Mouse (Mus musculus) heart, embryonic 12.5 days (tissue): ENCODE data around the gene Ppp2r5c. TPM values are rescaled to one million over a fixed set of nuclear protein-coding genes. Genes with fewer than 3 reads are reported as not detected.

Experiments used
- ATAC-seq: fragments of 200-750 bp; cut with Nextera tagmentation; 2 replicates; pipeline ENCODE4 v1.8.0; 2017; ENCODE audit warnings: moderate TSS enrichment, moderate library complexity; ENCODE audit not compliant: insufficient number of reproducible peaks, low FRiP score
- H3K27ac ChIP-seq: fragments of 300-500 bp; sonication (generic); 2 replicates; pipeline ENCODE4 v1.5.1; 2016; ENCODE audit warnings: mild to moderate bottlenecking, moderate library complexity; ENCODE audit not compliant: poor library complexity, severe bottlenecking
- H3K27me3 ChIP-seq: fragments of 300-500 bp; sonication (generic); replicated peaks from 2 replicates; pipeline ENCODE4 v1.6.1; 2016; ENCODE audit warnings: mild to moderate bottlenecking, moderate library complexity
- H3K36me3 ChIP-seq: fragments of 300-500 bp; sonication (generic); 2 replicates; pipeline ENCODE4 v1.6.1; 2016; ENCODE audit warnings: mild to moderate bottlenecking, moderate library complexity
- H3K4me1 ChIP-seq: fragments of 300-500 bp; sonication (generic); replicated peaks from 2 replicates; pipeline ENCODE4 v1.6.1; 2016; ENCODE audit warnings: mild to moderate bottlenecking
- H3K4me2 ChIP-seq: fragments of 300-500 bp; sonication (generic); 2 replicates; pipeline ENCODE4 v1.6.1; 2016; ENCODE audit warnings: mild to moderate bottlenecking, moderate library complexity
- H3K4me3 ChIP-seq: fragments of 300-500 bp; sonication (generic); 2 replicates; pipeline ENCODE4 v1.5.1; 2016; ENCODE audit warnings: mild to moderate bottlenecking
- H3K9ac ChIP-seq: fragments of 300-500 bp; sonication (generic); 2 replicates; pipeline ENCODE4 v1.6.1; 2016; ENCODE audit warnings: mild to moderate bottlenecking, moderate library complexity
- H3K9me3 ChIP-seq: fragments of 300-500 bp; sonication (generic); replicated peaks from 2 replicates; pipeline ENCODE4 v1.6.1; 2016; ENCODE audit warnings: mild to moderate bottlenecking, moderate library complexity
- WGBS: fragments of 180-500 bp; shearing (Covaris S2); methylation state at CpG from one replicate; pipeline ENCODE4 v1.1.7; 2016; 5-methylcytosine and 5-hydroxymethylcytosine counted together
- polyA plus RNA-seq: library from polyadenylated mRNA; unstranded; fragments of >200 nt; fragmentation: Nextera tagmentation; extraction: Ambion mirVana; gene quantifications from 2 replicates; pipeline ENCODE4 v1.2.1, GENCODE M21; 2016

Ppp2r5c gene
- polyA plus RNA-seq, 1 experiment from 2014 or later: 142 TPM

- no peak for ATAC-seq
- 59% methylated on average over 4 of the region's 4 CpGs for WGBS
- Histone ChIP-seq H3K9ac (no peak overlapping the region), H3K4me3 (no peak overlapping the region), H3K36me3 (no peaks in the 10 kb centered on the region), H3K4me1 (peaks cover 24% of the 10 kb centered on the region), H3K27me3 (peaks cover 9% of the 10 kb centered on the region), H3K27ac (no peak overlapping the region), H3K4me2 (no peak overlapping the region), H3K9me3 (no peaks in the 10 kb centered on the region)
Observed at GRCm38 (mm10) chr12:110599791-110600190, 152.9 kb downstream of the Ppp2r5c start.

GRCm38 (mm10) chr12:110600225-110600991 is 153.5 kb downstream of the Ppp2r5c start:
- Histone ChIP-seq H3K4me2 (peak overlapping the region; percentile 88), H3K4me1 (peaks cover 26% of the 10 kb centered on the region), H3K27me3 (peaks cover 9% of the 10 kb centered on the region), H3K9me3 (no peaks in the 10 kb centered on the region), H3K36me3 (no peaks in the 10 kb centered on the region), H3K9ac (peak overlapping the region; percentile 99), H3K27ac (no peak overlapping the region), H3K4me3 (peak overlapping the region; percentile 99)
- 54% methylated on average over 13 of the region's 13 CpGs for WGBS
- no peak for ATAC-seq

GRCm38 (mm10) chr12:110601241-110602218 is 154.6 kb downstream of the Ppp2r5c start, which contains the start of gene Dync1h1:
Gene Dync1h1, plus strand, starts transcription at chr12:110601452.
- peak; percentile 97 for ATAC-seq
- H3K9me3 ChIP-seq: no peaks in the 10 kb centered on the region
- H3K36me3 ChIP-seq: no peaks in the 10 kb centered on the region
- H3K9ac ChIP-seq: peak within 1 kb of the TSS; percentile 99
- peaks cover 9% of the 10 kb centered on the region for H3K27me3 ChIP-seq
- H3K4me1 ChIP-seq: peaks cover 26% of the 10 kb centered on the region
- under 1% methylated on average over 101 of the region's 105 CpGs for WGBS
- H3K27ac ChIP-seq: peak within 1 kb of the TSS; percentile 99
- H3K4me2 ChIP-seq: peak within 1 kb of the TSS; percentile 88
- peak within 1 kb of the TSS; percentile 99 for H3K4me3 ChIP-seq

GRCm38 (mm10) chr12:110606161-110606560 is 159.2 kb downstream of the Ppp2r5c start:
- H3K4me2 ChIP-seq: no peak overlapping the region
- peaks cover 28% of the 10 kb centered on the region for H3K4me1 ChIP-seq
- no peak for ATAC-seq
- no peak overlapping the region for H3K4me3 ChIP-seq
- H3K27ac ChIP-seq: no peak overlapping the region
- peaks cover 7% of the 10 kb centered on the region; the same call in 1 of the 2 replicates for H3K36me3 ChIP-seq
- no peak overlapping the region for H3K9ac ChIP-seq
- 84% methylated on average over 3 of the region's 3 CpGs for WGBS
- no peaks in the 10 kb centered on the region for H3K9me3 ChIP-seq
- no peaks in the 10 kb centered on the region for H3K27me3 ChIP-seq

- Histone ChIP-seq H3K9me3 (no peaks in the 10 kb centered on the region), H3K4me3 (no peak overlapping the region), H3K36me3 (peaks cover 9% of the 10 kb centered on the region), H3K27me3 (no peaks in the 10 kb centered on the region), H3K4me2 (no peak overlapping the region), H3K4me1 (peaks cover 28% of the 10 kb centered on the region), H3K9ac (no peak overlapping the region), H3K27ac (no peak overlapping the region)
- no peak for ATAC-seq
- 81% methylated on average over 2 of the region's 2 CpGs for WGBS
Observed at GRCm38 (mm10) chr12:110606676-110607075, 159.8 kb downstream of the Ppp2r5c start.

- Histone ChIP-seq H3K4me1 (peaks cover 17% of the 10 kb centered on the region), H3K4me3 (no peak overlapping the region), H3K27ac (peak overlapping the region; percentile 41; the same call in 1 of the 2 replicates), H3K27me3 (no peaks in the 10 kb centered on the region), H3K36me3 (peaks cover 28% of the 10 kb centered on the region), H3K9me3 (no peaks in the 10 kb centered on the region), H3K9ac (0 out of 2 replicates have a peak overlapping the region, but pooled peaks have one; percentile 6), H3K4me2 (peak overlapping the region; percentile 33)
- WGBS: 63% methylated on average over 11 of the region's 11 CpGs
- peak; percentile 72; the same call in 1 of the 2 replicates for ATAC-seq
Observed at GRCm38 (mm10) chr12:110608460-110609152, 161.7 kb downstream of the Ppp2r5c start.

GRCm38 (mm10) chr12:110609153-110609497 is 162.2 kb downstream of the Ppp2r5c start:
- Histone ChIP-seq H3K9ac (0 out of 2 replicates have a peak overlapping the region, but pooled peaks have one; percentile 6), H3K4me1 (peaks cover 12% of the 10 kb centered on the region), H3K27me3 (no peaks in the 10 kb centered on the region), H3K9me3 (no peaks in the 10 kb centered on the region), H3K4me2 (peak overlapping the region; percentile 33), H3K27ac (peak overlapping the region; percentile 41; the same call in 1 of the 2 replicates), H3K4me3 (no peak overlapping the region), H3K36me3 (peaks cover 33% of the 10 kb centered on the region)
- ATAC-seq: no peak
- 81% methylated on average over 9 of the region's 9 CpGs for WGBS

- Histone ChIP-seq H3K27ac (no peak overlapping the region), H3K9me3 (no peaks in the 10 kb centered on the region), H3K27me3 (no peaks in the 10 kb centered on the region), H3K36me3 (peaks cover 49% of the 10 kb centered on the region), H3K9ac (no peak overlapping the region), H3K4me1 (peaks cover 7% of the 10 kb centered on the region), H3K4me2 (no peak overlapping the region), H3K4me3 (no peak overlapping the region)
- 88% methylated on average over 2 of the region's 2 CpGs for WGBS
- ATAC-seq: no peak
Observed at GRCm38 (mm10) chr12:110610713-110611112, 163.8 kb downstream of the Ppp2r5c start.

- H3K4me2 ChIP-seq: no peak overlapping the region
- no peaks in the 10 kb centered on the region for H3K9me3 ChIP-seq
- WGBS: 94% methylated on average over 11 of the region's 11 CpGs
- no peak overlapping the region for H3K27ac ChIP-seq
- peaks cover 99% of the 10 kb centered on the region for H3K36me3 ChIP-seq
- H3K4me3 ChIP-seq: no peak overlapping the region
- no peaks in the 10 kb centered on the region for H3K27me3 ChIP-seq
- H3K9ac ChIP-seq: no peak overlapping the region
- ATAC-seq: no peak
- no peaks in the 10 kb centered on the region for H3K4me1 ChIP-seq
Observed at GRCm38 (mm10) chr12:110630056-110630455, 183.1 kb downstream of the Ppp2r5c start.
